Mouse (Mus musculus) thymus, postnatal 25 days (tissue): Measurements from ENCODE around the gene Tiam2.

ENCODE experiments used
- DNase-seq: peaks from one replicate; pipeline ENCODE4 v3.0.0; 2022

Gene Tiam2

DNA sequence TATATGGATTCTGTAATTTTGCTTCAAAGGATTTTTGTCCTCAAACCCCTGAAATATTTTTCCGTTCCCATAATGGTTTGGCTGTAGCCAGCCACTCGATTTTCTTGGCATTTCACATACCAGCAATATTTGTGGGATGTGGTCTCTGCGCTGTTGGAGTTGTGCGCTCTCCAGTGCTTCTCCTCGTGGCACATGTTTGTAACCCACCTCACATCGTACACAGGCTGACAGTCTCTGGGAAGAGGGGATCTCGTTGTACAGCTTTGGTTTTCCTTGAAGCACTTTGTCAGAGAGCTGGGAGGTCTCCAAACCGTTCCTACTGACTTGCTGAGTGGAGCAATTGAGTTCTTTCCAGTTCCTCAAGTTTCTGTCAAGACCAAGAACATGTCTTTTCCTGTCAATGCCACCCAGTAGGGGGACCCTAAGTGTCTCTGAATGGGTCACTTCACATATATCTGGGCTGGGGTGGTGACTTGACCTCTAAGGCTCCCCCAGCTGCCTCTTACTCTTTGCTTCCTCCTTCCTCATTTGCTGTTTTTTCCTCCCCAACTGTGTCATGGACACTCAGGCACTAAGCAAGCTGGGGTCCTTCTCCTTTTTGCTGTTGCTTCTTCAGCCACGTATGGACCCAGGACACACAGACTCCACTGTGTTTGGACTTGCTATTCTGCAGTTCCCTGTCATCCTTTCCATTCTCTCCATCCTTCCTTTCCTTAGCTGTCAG lies 79.1 kb downstream of the Tiam2 start:
- DNase-seq, result no peak

GRCm38 (mm10) chr17:3407051-3407450 lies 80.7 kb downstream of the Tiam2 start:
- DNase-seq, result no peak

DNA sequence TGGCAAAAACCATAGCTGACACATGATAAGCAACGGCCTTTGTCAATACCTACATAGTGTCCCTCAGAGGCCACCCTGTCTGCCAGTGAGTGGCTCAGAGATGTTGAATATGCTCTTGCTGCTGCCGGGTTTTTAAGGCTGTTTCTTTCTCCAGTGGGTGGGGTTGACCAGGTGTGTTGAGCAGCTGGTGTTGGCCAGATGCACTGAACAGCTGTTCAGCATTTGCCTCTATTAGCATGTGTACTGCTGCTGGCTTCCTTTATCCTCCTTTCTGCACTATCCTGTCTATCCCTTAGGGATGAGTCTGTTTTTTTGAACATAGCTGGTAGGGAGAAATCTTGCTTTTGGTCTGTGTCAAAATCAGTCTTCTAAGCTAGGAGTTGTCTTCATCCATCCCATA lies 83.9 kb downstream of the Tiam2 start:
- no peak for DNase-seq

DNA sequence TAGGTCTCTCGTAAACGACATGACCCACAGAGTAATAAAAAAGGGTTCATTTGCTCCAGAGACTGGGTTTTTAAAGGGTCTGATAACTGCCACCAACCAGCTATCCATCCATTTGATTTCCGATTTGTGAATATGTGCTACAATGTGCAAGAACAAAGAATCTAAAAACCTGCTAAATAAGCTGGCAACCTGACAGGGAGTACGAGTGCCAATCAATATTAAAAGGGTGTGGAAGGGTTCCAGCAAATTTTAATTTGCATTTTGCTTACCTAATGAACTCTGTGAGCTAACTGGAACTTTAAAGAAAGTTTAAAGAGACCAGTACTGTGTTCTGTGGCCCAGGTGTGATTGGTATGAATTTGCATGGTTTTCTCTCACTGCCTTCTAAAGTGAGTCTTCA lies 86.4 kb downstream of the Tiam2 start:
- no peak for DNase-seq

DNA sequence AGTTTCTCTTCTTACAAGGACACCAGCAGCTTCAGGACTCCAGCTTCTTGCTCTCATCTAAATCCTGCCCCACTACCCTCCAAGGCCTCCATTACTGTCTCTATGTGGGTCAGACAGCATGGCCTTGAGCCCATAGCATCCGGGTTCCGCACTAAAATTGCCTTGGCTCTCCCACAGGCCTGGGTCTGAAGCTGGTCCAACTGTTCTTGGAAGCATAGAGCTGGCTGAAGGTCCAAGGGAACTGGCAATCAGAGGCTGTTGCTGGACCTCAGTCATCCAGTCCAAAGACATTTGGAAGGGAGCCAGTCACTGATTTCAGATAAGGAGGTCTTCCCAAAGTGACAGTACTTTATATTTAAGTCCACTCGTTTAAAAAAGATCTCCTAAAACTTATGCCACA lies 89.2 kb downstream of the Tiam2 start:
- no peak for DNase-seq

DNA sequence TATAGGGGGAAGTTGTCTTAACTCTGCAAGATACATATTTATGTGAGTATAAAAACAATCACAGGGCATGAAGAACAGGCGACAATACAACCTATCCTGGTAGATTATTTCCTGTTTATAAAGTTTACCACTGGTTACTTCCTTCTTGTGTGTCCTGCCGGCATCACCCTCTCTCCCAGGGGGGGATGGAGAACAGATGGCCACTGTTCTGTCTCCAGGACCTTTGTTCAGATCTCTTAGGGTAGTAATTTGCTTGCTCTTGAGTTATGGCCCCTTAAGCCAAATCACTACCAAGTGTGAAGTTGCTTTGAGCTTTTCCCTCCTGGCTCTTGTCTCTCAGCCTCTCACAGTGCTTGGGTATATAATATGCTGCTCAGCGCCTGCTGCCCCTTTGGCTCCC lies 90.0 kb downstream of the Tiam2 start:
- no peak for DNase-seq

DNA sequence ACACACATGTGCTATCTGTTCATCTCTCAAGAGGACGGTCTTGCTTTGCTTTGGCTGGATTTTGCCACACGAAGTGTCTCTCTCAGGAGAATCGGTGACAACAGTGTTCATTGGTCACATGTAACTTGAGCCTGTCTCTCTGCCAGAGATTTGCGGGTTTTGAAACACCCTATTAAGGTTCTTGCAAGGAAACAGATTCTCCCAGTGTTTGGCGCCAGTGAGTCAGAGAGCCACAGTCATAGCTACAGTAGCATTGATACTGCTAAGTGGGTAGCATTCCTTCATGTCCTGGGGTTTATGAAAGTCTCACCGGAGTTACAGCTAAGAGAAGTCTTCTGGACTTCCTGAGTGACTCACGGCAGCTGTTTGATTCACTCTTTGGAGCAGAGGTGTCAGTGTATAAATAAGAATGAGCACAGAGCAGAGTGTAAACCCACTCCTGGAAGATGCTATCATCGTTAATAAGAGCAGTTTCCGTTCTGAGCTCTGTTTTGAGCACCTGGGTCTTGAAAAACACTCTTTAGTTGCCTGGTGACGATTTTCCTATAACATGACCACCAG lies 93.1 kb downstream of the Tiam2 start:
- DNase-seq, result no peak

GRCm38 (mm10) chr17:3420148-3420547 lies 93.8 kb downstream of the Tiam2 start:
- DNase-seq, result no peak

GRCm38 (mm10) chr17:3423416-3423815 lies 97.0 kb downstream of the Tiam2 start:
- no peak for DNase-seq

DNA sequence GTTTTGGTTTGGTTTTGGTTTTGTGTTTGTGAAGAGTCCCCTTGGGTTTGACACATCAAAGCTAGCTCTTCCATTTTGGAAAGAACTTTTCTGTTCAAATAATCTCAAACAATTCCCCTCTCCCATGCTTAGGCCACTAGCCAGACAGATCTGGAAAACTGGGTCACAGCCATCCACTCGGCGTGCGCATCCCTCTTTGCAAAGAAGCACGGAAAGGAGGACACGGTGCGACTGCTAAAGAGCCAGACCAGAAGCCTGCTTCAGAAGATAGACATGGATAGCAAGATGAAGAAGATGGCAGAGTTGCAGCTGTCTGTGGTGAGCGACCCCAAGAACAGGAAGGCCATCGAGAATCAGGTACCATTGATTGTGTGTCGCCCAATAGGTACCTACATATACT lies 102.3 kb downstream of the Tiam2 start:
- no peak for DNase-seq

GRCm38 (mm10) chr17:3432590-3433498 lies 106.5 kb downstream of the Tiam2 start:
- DNase-seq, result no peak

- DNase-seq, result no peak
These were observed 107.3 kb downstream of the Tiam2 start for GRCm38 (mm10) chr17:3433521-3434271.

- DNase-seq, result no peak
These were observed 108.9 kb downstream of the Tiam2 start for GRCm38 (mm10) chr17:3435299-3435698.

DNA sequence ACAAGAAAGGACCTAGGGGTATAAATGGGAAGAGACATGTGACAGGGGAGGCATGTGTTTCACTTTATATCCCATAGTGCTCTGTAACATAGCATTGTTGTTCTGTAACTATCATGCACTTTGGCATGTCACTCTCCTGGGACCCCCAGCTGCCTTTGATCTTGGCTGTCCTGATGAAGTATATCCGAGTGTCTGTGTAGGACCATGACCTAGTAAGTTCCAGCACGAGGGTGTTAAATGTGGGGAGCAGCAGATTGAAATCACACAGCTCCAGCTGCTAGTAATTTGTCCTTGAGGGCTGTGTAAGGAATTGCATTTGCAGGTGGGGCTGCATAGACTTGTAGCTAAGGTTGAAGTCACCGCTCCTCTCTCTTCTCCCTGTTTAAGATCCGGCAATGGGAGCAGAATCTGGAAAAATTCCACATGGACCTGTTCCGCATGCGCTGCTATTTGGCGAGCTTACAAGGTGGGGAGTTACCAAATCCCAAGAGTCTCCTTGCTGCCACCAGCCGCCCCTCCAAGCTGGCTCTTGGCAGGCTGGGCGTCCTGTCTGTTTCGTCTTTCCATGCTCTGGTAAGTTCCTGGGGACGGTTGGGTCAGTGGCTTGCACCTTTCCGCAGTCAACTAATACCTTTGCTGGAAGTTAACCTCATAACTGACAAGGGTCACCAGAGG lies 110.6 kb downstream of the Tiam2 start:
- DNase-seq, result no peak

- DNase-seq, result no peak
These were observed 116.4 kb downstream of the Tiam2 start for GRCm38 (mm10) chr17:3442526-3443401.

GRCm38 (mm10) chr17:3446191-3446950 lies 120.0 kb downstream of the Tiam2 start:
- DNase-seq, result no peak

DNA sequence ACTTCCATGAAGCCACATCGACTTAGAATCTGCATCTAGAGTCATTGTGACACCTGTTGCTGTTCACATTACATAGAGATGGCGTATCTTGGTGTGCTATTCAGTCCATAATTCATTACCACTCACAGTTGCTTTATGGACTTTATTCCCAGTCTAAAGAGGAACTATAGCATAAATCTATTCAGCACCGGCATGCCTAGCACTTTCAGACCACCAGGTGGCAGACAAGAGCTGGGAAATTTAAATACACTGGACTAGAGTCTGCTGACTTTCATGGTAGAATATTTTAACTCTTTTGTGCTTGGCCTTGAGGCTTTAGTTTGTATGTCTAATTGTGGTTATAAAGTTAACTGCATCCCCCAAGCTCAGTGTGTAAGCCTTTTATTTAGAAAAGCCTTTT lies 122.4 kb downstream of the Tiam2 start:
- DNase-seq, result peak; percentile 51

GRCm38 (mm10) chr17:3451077-3451476 lies 124.7 kb downstream of the Tiam2 start:
- DNase-seq, result peak; percentile 76

DNA sequence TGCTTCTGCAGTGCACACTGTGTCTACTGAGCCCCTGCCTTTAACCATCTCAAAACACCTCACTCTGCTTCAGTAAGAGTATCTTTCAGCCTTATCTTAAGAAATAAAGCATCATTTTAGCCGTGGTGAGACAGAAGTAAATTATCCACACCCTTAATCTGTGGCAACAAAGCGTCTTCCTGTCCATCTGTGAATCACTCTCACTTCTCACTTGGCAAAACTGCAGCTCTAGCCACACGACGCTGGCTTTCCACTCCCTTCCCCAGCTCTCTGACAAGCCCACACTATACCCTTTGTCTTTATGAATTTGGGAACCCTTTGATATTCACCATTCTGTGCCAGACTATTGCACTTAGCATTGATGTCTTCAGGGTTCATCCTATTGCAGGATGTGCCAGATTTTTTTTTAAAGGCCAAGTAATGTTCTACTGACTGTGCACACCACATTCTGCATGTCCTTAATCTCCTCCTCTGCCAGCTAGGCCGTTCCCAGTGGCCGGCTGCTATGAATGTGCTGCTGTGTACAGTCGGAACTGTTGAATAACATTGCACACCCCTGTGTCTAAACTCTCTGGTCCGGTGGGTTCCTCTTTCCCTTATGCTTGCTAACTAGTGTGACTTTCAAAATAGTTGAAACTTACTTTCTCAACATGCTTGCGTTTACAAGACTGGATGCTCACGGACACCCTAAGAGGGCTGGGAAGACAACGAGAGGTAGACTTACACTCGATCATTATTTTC lies 126.4 kb downstream of the Tiam2 start:
- no peak for DNase-seq

DNA sequence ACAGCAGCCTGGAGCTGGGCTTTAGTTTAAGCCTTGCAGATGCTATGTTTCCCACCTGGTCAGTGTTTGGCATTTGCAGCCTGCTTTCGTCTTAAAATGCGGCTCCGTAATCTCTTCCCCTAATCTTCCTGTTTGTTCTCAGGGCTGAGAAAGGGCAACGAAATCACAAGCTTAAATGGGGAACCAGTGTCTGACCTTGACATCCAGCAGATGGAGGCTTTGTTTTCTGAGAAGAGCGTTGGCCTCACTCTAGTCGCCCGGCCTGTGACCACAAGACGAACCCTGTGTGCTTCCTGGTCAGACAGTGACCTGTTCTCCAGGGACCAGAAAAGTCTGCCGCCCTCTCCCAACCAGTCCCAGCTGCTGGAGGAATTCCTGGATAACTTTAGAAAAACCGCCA lies 127.6 kb downstream of the Tiam2 start:
- no peak for DNase-seq
